Mouse (Mus musculus): ENCODE measurements around the gene Rhbdd1. TPM values are rescaled to one million over a fixed set of nuclear protein-coding genes. Genes with fewer than 3 reads are reported as not detected.

Rhbdd1 gene
- total and polyA plus RNA-seq, 3 experiments: 10.7 to 11.3 (median 11.2) TPM

DNA sequence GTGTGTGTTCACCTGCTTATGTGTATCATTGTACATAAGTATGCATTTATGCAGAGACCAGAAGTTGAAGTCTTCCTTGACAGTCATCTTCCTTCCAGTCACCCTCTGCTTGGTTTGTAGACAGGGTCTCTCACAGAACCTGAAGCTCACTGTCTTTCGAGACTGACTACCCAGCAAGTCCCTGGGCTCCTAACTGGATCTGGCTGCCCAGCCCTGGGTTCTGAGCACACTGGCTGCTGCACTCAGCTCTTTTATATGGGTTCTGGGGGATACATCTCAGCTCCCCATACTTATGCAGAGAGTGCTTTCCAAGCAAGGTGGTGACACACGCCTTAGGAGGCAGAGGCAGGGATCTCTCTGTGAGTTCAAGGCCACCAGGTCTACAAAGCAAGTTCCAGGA lies 143.7 kb downstream of the Rhbdd1 start:
- H3K4me1 ChIP-seq (ENCODE audit: control insufficient read depth, insufficient read depth, low read length): no peaks in the 10 kb centered on the region; the same call in 1 of the 2 replicates
- H3K79me2 ChIP-seq (replicated peaks; ENCODE audit: control insufficient read depth, insufficient read depth, low read length): no peaks in the 10 kb centered on the region
- no peaks in the 10 kb centered on the region for H3K27me3 ChIP-seq (ENCODE audit: control insufficient read depth, insufficient read depth, low read length)
- TF ChIP-seq EP300 (IDR thresholded peaks at IDR 0.05; ENCODE audit: insufficient read depth, low read depth, low read length): no peak
- no peak for TF ChIP-seq CTCF (IDR thresholded peaks at IDR 0.05)
- no peak for TF ChIP-seq POLR2A (IDR thresholded peaks at IDR 0.05; ENCODE audit: insufficient read depth, low read depth, low read length)
- H3K27ac ChIP-seq: no peak overlapping the region
- intact Hi-C loops (cut with DNase I): no loop called here
- WGBS: 83% methylated on average over 2 of the region's 2 CpGs
- no peak for DNase-seq
- no peak overlapping the region for H3K4me3 ChIP-seq
- H3K36me3 ChIP-seq (ENCODE audit: control insufficient read depth, insufficient read depth, low read length): no peaks in the 10 kb centered on the region
- no peak overlapping the region for H3K9ac ChIP-seq (ENCODE audit: low read depth, low read length)

DNA sequence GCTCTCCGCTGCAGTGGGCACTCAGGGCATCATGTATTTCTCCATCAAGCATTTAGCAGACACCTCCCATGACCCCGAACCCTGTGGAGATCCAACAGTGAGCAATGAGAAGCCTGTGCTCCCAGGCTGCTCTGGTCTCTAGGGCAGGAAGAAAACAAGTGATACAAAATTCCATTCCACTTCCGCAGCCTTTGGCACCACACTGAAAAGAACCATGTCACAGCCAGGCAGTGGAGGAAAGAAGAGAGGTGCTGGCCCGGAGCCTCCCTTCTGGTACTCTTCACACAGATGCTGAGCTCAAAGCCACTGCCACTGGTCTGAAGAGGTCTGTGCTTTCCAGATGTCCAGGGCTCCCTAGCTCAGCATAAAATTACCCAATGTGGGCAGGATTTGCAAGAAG lies 144.8 kb downstream of the Rhbdd1 start:
- intact Hi-C loops (cut with DNase I): no loop called here
- H3K9ac ChIP-seq (ENCODE audit: low read depth, low read length): no peak overlapping the region
- no peaks in the 10 kb centered on the region for H3K79me2 ChIP-seq (replicated peaks; ENCODE audit: control insufficient read depth, insufficient read depth, low read length)
- H3K27me3 ChIP-seq (ENCODE audit: control insufficient read depth, insufficient read depth, low read length): no peaks in the 10 kb centered on the region
- H3K4me3 ChIP-seq: no peak overlapping the region
- no peaks in the 10 kb centered on the region; the same call in 1 of the 2 replicates for H3K4me1 ChIP-seq (ENCODE audit: control insufficient read depth, insufficient read depth, low read length)
- whole genome bisulfite sequencing: 56% methylated on average over 4 of the region's 4 CpGs
- DNase-seq: peak in 1 of 2 experiments; percentile 56
- TF ChIP-seq POLR2A (IDR thresholded peaks at IDR 0.05; ENCODE audit: insufficient read depth, low read depth, low read length) (no peak), CTCF (IDR thresholded peaks at IDR 0.05) (no peak), EP300 (IDR thresholded peaks at IDR 0.05; ENCODE audit: insufficient read depth, low read depth, low read length) (no peak)
- no peaks in the 10 kb centered on the region for H3K36me3 ChIP-seq (ENCODE audit: control insufficient read depth, insufficient read depth, low read length)
- no peak overlapping the region for H3K27ac ChIP-seq

GRCm38 (mm10) chr1:82465321-82465853 lies 149.1 kb downstream of the Rhbdd1 start:
- Histone ChIP-seq H3K27ac (no peak overlapping the region), H3K27me3 (ENCODE audit: control insufficient read depth, insufficient read depth, low read length) (no peaks in the 10 kb centered on the region), H3K36me3 (ENCODE audit: control insufficient read depth, insufficient read depth, low read length) (no peaks in the 10 kb centered on the region), H3K4me1 (ENCODE audit: control insufficient read depth, insufficient read depth, low read length) (no peaks in the 10 kb centered on the region; the same call in 1 of the 2 replicates), H3K4me3 (no peak overlapping the region), H3K79me2 (replicated peaks; ENCODE audit: control insufficient read depth, insufficient read depth, low read length) (no peaks in the 10 kb centered on the region), H3K9ac (ENCODE audit: low read depth, low read length) (no peak overlapping the region)
- DNase-seq: no peak
- TF ChIP-seq CTCF (IDR thresholded peaks at IDR 0.05) (no peak), POLR2A (IDR thresholded peaks at IDR 0.05; ENCODE audit: insufficient read depth, low read depth, low read length) (no peak), EP300 (IDR thresholded peaks at IDR 0.05; ENCODE audit: insufficient read depth, low read depth, low read length) (no peak)
- intact Hi-C loops (cut with DNase I): no loop called here
- 73% methylated on average over 6 of the region's 6 CpGs for WGBS

DNA sequence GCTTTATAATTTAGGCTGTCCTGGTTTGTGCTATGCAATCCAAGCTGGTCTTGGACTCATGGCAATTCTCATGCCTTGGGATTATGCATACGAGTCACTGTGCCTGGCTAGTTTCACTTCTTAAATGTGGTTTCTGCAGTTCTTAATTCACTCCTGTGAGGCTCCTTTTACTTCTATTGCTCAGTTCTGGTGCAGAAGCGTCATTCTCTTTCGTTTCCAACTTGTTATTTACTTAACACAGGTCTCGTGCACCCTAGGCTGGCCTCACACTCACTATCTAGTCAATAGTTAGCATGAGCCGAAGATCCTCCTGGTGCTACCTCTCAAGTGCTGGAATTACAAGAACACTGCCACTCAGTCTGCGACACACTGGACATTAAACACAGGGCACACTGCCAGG lies 152.6 kb downstream of the Rhbdd1 start:
- Histone ChIP-seq H3K4me1 (ENCODE audit: control insufficient read depth, insufficient read depth, low read length) (no peaks in the 10 kb centered on the region), H3K36me3 (ENCODE audit: control insufficient read depth, insufficient read depth, low read length) (no peaks in the 10 kb centered on the region), H3K27me3 (ENCODE audit: control insufficient read depth, insufficient read depth, low read length) (no peaks in the 10 kb centered on the region), H3K27ac (no peak overlapping the region), H3K4me3 (no peak overlapping the region), H3K79me2 (replicated peaks; ENCODE audit: control insufficient read depth, insufficient read depth, low read length) (no peaks in the 10 kb centered on the region), H3K9ac (ENCODE audit: low read depth, low read length) (no peak overlapping the region)
- TF ChIP-seq POLR2A (IDR thresholded peaks at IDR 0.05; ENCODE audit: insufficient read depth, low read depth, low read length) (no peak), CTCF (IDR thresholded peaks at IDR 0.05) (no peak), EP300 (IDR thresholded peaks at IDR 0.05; ENCODE audit: insufficient read depth, low read depth, low read length) (no peak)
- 64% methylated on average over 6 of the region's 6 CpGs for WGBS
- DNase-seq: no peak
- intact Hi-C loops (cut with DNase I): no loop called here

DNA sequence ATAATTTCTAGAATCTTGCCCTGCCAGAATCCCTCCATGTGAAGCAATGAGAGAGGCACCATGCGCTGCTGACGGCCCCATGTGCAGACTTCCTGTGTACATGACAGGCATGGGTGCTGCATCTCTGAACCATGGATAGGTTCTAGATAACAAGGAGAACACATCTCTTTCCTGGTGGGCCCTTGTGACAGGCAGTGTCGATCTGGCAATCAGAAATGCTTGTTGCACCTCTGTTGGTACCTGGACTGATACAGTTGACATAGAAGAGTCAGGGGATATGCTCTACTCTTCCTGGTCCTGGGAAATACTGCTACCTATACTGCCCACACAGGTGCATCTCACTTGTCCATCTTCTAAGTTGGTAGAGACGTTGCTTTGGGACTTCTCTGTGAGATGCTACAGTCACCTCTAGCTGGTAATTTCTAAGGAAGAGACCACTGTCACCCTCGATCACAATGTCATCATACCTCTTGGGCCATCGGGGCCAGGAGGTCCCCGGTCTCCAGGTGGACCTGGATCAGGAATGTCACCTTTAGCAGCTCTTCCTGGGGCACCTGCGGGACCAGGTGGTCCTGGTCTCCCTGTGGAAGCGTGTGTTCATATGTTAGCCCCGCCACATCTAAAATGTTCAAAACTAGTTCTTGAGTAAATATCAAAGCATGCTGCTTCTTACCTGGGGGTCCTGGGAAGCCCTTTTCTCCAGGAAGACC lies 154.4 kb downstream of the Rhbdd1 start:
- Histone ChIP-seq H3K36me3 (ENCODE audit: control insufficient read depth, insufficient read depth, low read length) (peaks cover 1% of the 10 kb centered on the region; the same call in 1 of the 2 replicates), H3K27me3 (ENCODE audit: control insufficient read depth, insufficient read depth, low read length) (no peaks in the 10 kb centered on the region), H3K4me1 (ENCODE audit: control insufficient read depth, insufficient read depth, low read length) (peaks cover 4% of the 10 kb centered on the region), H3K4me3 (no peak overlapping the region), H3K27ac (no peak overlapping the region), H3K79me2 (replicated peaks; ENCODE audit: control insufficient read depth, insufficient read depth, low read length) (no peaks in the 10 kb centered on the region), H3K9ac (ENCODE audit: low read depth, low read length) (no peak overlapping the region)
- intact Hi-C loops (cut with DNase I): no loop called here
- no peak for DNase-seq
- TF ChIP-seq CTCF (IDR thresholded peaks at IDR 0.05) (no peak), POLR2A (IDR thresholded peaks at IDR 0.05; ENCODE audit: insufficient read depth, low read depth, low read length) (no peak), EP300 (IDR thresholded peaks at IDR 0.05; ENCODE audit: insufficient read depth, low read depth, low read length) (no peak)
- 88% methylated on average over 10 of the region's 10 CpGs for WGBS

- peaks cover 5% of the 10 kb centered on the region for H3K4me1 ChIP-seq (ENCODE audit: control insufficient read depth, insufficient read depth, low read length)
- H3K9ac ChIP-seq (ENCODE audit: low read depth, low read length): no peak overlapping the region
- H3K36me3 ChIP-seq (ENCODE audit: control insufficient read depth, insufficient read depth, low read length): peaks cover 1% of the 10 kb centered on the region; the same call in 1 of the 2 replicates
- no peak overlapping the region for H3K27ac ChIP-seq
- no peak for TF ChIP-seq CTCF (IDR thresholded peaks at IDR 0.05)
- no peak for TF ChIP-seq POLR2A (IDR thresholded peaks at IDR 0.05; ENCODE audit: insufficient read depth, low read depth, low read length)
- TF ChIP-seq EP300 (IDR thresholded peaks at IDR 0.05; ENCODE audit: insufficient read depth, low read depth, low read length): no peak
- no peaks in the 10 kb centered on the region for H3K27me3 ChIP-seq (ENCODE audit: control insufficient read depth, insufficient read depth, low read length)
- no peaks in the 10 kb centered on the region for H3K79me2 ChIP-seq (replicated peaks; ENCODE audit: control insufficient read depth, insufficient read depth, low read length)
- DNase-seq: no peak
- no peak overlapping the region for H3K4me3 ChIP-seq
- intact Hi-C loops (cut with DNase I): no loop called here
Observed at GRCm38 (mm10) chr1:82473467-82473866, 157.2 kb downstream of the Rhbdd1 start.

Data from heart, adult 2 months (tissue).